Mouse (Mus musculus) forebrain, postnatal 0 days (tissue): ENCODE data around the gene Tbccd1. TPM values are rescaled to one million over a fixed set of nuclear protein-coding genes. Genes with fewer than 3 reads are reported as not detected.

Experiments
- ATAC-seq: fragments of 200-750 bp; cut with Nextera tagmentation; 2 replicates; pipeline ENCODE4 v1.8.0; 2017; ENCODE audit warnings: mild to moderate bottlenecking, moderate library complexity
- DNase-seq: peaks from one replicate; pipeline ENCODE4 v3.0.0-alpha.2; 2015
- H3K27ac ChIP-seq: fragments of 300-500 bp; sonication (generic); 2 replicates; pipeline ENCODE4 v1.5.1; 2014; ENCODE audit warnings: low read depth, mild to moderate bottlenecking, antibody characterized with exemption, low read length, moderate library complexity, mixed read lengths
- H3K27me3 ChIP-seq: fragments of 300-500 bp; sonication (generic); 2 replicates; pipeline ENCODE4 v1.6.1; 2014; ENCODE audit warnings: mild to moderate bottlenecking, low read length, mixed read lengths; ENCODE audit not compliant: insufficient read depth
- H3K36me3 ChIP-seq: fragments of 300-500 bp; sonication (generic); 2 replicates; pipeline ENCODE4 v1.6.1; 2014; ENCODE audit warnings: mild to moderate bottlenecking, moderate library complexity; ENCODE audit not compliant: insufficient read depth
- H3K4me1 ChIP-seq: fragments of 300-500 bp; sonication (generic); 2 replicates; pipeline ENCODE4 v1.6.1; 2014; ENCODE audit warnings: antibody characterized with exemption; ENCODE audit not compliant: insufficient read depth
- H3K4me2 ChIP-seq: fragments of 300-500 bp; sonication (generic); 2 replicates; pipeline ENCODE4 v1.6.1; 2014; ENCODE audit warnings: low read depth, mild to moderate bottlenecking, moderate library complexity
- H3K4me3 ChIP-seq: fragments of 300-500 bp; sonication (generic); 2 replicates; pipeline ENCODE4 v1.5.1; 2014; ENCODE audit warnings: low read depth, low read length, mixed read lengths
- H3K9ac ChIP-seq: fragments of 300-500 bp; sonication (generic); 2 replicates; pipeline ENCODE4 v1.6.1; 2014; ENCODE audit warnings: mild to moderate bottlenecking
- H3K9me3 ChIP-seq: fragments of 300-500 bp; sonication (generic); 2 replicates; pipeline ENCODE4 v1.6.1; 2016; ENCODE audit warnings: low read length
- CTCF ChIP-seq: sonication (generic); IDR thresholded peaks from 2 replicates; pipeline ENCODE4 v1.5.1; 2016; ENCODE audit warnings: antibody characterized with exemption, control low read depth, low read depth
- WGBS: fragments of 180-500 bp; shearing (Covaris S2); extraction: QIAGEN DNeasy Blood & Tissue Kit; methylation state at CpG from one replicate; pipeline ENCODE4 v1.1.7; 2014; 5-methylcytosine and 5-hydroxymethylcytosine counted together
- polyA plus RNA-seq: library from polyadenylated mRNA; unstranded; fragments of >200 nt; fragmentation: Nextera tagmentation; extraction: Ambion mirVana; gene quantifications from 2 replicates; pipeline ENCODE4 v1.2.1, GENCODE M21; 2015
- total RNA-seq: library from RNA; depleted of rRNA; stranded (reverse); fragments of >200 nt; gene quantifications from 2 replicates; pipeline ENCODE4 v1.2.3, GENCODE M21; 2014; rRNA removed

Tbccd1 gene
- total RNA-seq (18.0 and 19.0 TPM in 2 replicates), polyA plus RNA-seq (13.7 and 14.9 TPM in 2 replicates)

DNA sequence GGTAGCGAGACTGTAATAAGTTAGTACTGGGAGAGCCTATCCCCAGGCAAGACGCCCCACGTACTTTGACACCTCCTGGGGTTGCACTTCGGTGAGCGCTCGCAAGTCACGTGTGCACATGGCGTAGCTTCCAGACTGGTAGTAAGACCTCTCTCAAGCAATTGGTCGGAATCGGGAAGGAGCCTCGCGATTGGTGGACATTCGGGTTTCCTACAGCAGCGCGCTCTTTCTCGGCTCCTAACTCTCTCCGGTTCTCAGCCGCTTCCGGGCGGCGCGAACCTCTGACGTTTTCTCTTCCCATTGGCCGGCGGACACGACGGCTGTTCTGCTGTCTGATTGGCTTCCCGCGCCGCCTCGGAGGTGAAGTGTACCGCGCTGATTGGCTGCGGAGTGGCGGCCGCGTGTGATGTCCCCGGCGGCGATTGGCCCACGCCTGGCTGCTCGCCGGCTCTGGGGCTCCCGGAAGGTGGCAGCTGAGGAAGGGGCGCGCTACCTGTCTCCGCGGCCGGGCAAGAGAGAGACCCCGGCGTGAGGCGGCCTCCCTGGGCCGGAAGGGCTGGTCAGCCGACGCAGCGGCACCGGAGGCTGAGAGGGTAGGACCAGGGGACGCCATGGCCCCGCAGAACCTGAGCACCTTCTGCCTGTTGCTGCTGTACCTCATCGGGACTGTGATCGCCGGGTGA is at the start of gene Tbccd1, which contains the start of gene Dnajb11:
Gene Tbccd1 (minus strand): TSS at position 239 of the 683 bp plus-strand sequence.
Gene Dnajb11 (plus strand): TSS at position 415 of the 683 bp plus-strand sequence.
- ATAC-seq = peak; percentile 98
- peak; percentile 100 for DNase-seq

DNA sequence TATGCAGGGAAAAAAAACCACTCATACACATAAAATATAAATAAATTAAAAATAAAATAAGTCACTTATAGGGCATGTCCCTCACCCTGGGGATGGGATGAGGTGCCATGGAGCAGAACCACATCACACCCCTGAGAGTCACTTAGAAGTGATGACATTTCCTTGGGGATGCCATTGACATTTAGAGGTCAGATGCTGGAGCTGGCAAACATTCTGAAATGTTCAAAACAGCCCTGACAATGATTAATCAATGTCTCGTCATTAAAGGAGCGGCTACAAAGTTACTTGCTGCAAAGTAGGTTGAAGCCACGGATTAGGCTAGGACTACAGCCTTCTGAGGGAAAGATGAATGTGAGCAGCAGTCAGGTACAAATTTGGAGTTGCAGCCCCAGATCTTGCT is 43.9 kb upstream of the Tbccd1 start:
- TF ChIP-seq CTCF = no peak
- Histone ChIP-seq H3K9ac (no peak overlapping the region), H3K4me2 (no peak overlapping the region), H3K4me1 (no peaks in the 10 kb centered on the region), H3K9me3 (no peaks in the 10 kb centered on the region), H3K27me3 (no peaks in the 10 kb centered on the region), H3K27ac (no peak overlapping the region), H3K4me3 (no peak overlapping the region), H3K36me3 (no peaks in the 10 kb centered on the region)
- 87% methylated on average over 3 of the region's 3 CpGs for WGBS
- ATAC-seq = no peak
- no peak for DNase-seq

More for the DNA sequence above, at the start of gene Tbccd1, which contains the start of gene Dnajb11:
- peaks cover 9% of the 10 kb centered on the region for H3K36me3 ChIP-seq
- peak within 1 kb of the TSS; percentile 91 for H3K4me2 ChIP-seq
- H3K4me3 ChIP-seq = peak within 1 kb of the TSS; percentile 94
- peaks cover 12% of the 10 kb centered on the region; the same call in 1 of the 2 replicates for H3K4me1 ChIP-seq
- H3K9me3 ChIP-seq = no peaks in the 10 kb centered on the region
- H3K9ac ChIP-seq = peak within 1 kb of the TSS; percentile 88
- peak; percentile 29; the same call in 1 of the 2 replicates for TF ChIP-seq CTCF
- no peaks in the 10 kb centered on the region for H3K27me3 ChIP-seq
- peak within 1 kb of the TSS; percentile 73 for H3K27ac ChIP-seq
- WGBS = 1% methylated on average over 62 of the region's 62 CpGs

DNA sequence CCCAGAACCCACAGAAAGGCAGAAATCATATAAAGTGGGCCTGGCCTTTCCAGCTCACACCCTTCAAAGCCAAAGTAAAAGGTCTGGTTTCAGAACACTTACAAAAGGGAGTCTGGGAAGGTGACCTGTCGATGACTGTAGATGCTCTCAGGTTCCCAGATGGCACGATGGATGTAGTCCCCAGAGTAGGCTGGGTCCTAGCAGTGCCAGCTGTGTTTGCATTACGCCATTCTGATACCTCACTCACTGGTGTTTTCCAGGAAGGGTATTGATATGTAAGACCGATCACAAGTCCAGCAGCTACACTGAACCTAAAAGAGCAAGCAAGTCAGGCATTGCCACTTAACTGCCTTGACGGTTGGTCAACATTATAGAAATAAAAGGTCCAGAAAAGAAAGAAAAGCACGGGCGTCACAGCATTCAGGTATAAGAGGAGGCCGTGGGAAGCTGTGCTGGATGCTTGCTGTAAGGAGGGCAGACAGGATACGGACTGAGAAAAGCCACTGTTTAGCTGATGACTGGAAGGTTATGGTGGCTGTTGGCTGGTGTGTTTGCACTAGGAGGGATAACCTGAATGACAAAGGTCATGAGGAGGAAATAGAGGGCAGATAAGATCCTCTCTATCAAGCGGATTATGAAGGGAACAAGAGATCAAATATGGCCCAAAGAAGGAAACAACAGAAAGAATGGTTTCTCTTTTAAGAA is 42.5 kb upstream of the Tbccd1 start:
- Histone ChIP-seq H3K9me3 (no peaks in the 10 kb centered on the region), H3K4me2 (no peak overlapping the region), H3K4me3 (no peak overlapping the region), H3K9ac (no peak overlapping the region), H3K4me1 (no peaks in the 10 kb centered on the region), H3K36me3 (no peaks in the 10 kb centered on the region), H3K27ac (no peak overlapping the region), H3K27me3 (no peaks in the 10 kb centered on the region)
- TF ChIP-seq CTCF = no peak
- ATAC-seq (no peak), DNase-seq (no peak)
- WGBS = 88% methylated on average over 10 of the region's 10 CpGs

DNA sequence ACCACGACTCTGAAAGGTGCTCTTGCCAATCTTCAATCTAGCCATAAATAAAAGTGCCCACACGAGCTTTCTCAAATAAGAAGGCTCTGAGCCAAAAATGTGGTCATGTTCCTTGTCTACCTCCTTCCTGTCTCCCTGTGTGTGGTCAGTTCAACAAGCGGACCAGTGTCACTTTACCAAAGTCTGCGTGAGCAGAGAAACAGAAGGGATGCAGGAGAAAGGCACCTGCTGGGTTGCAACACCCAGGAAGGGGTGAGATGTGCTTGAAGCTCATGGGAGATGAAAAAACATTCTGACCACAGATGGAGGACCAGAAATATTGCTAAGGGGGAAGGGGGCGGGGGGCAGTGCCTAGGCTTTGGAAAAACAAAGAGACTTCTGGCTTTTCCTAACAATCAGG is 41.9 kb upstream of the Tbccd1 start:
- no peak overlapping the region for H3K27ac ChIP-seq
- TF ChIP-seq CTCF = no peak
- 44% methylated on average over 5 of the region's 5 CpGs for WGBS

DNA sequence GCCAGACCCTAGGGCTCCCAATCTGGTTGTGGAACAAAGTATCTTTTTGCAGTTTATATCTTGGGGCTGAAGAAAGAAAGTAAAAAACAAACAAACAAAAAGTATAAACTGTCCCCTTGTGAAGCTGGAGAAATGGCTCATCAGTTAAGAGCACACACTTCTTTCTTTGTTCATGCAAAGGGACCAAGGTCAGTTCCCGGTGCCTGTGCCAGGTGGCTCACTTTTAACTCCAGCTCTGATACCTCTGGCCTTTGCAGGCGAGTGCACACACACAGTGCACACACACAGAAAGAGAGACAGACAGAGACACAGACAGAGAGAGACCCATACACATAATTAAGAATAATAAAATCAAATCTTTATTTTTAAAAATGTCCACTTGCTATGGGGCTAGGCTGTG is 39.1 kb upstream of the Tbccd1 start:
- DNase-seq = no peak
- Histone ChIP-seq H3K4me1 (no peaks in the 10 kb centered on the region), H3K4me3 (no peak overlapping the region), H3K27me3 (no peaks in the 10 kb centered on the region), H3K4me2 (no peak overlapping the region), H3K9me3 (no peaks in the 10 kb centered on the region), H3K36me3 (no peaks in the 10 kb centered on the region), H3K27ac (no peak overlapping the region), H3K9ac (no peak overlapping the region)
- no peak for ATAC-seq
- TF ChIP-seq CTCF = no peak
- WGBS = 73% methylated on average over 2 of the region's 2 CpGs

More for the DNA sequence above, 41.9 kb upstream of the Tbccd1 start:
- Histone ChIP-seq H3K9ac (no peak overlapping the region), H3K4me2 (no peak overlapping the region), H3K36me3 (no peaks in the 10 kb centered on the region), H3K4me1 (no peaks in the 10 kb centered on the region), H3K4me3 (no peak overlapping the region), H3K27me3 (no peaks in the 10 kb centered on the region), H3K9me3 (no peaks in the 10 kb centered on the region)
- ATAC-seq = no peak
- DNase-seq = no peak

DNA sequence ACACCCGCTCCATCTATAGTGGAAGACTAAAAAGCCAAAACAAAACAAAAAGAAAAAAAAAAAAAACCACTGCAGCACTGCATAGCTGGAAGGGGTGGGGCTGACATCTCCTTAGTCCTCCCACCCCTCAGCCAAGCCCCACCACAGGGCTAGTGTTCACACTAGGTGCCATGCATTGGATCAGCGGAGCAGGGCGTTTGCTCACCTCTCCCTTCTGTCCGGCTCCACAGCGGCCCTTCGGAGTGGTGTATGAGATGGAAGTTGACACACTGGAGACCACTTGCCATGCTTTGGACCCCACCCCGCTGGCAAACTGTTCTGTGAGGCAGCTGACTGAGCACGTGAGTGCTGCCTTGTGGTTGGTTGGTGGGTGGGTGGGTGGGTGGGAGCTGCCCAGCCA is 36.6 kb upstream of the Tbccd1 start:
- DNase-seq = no peak
- WGBS = 74% methylated on average over 8 of the region's 8 CpGs
- no peak for TF ChIP-seq CTCF
- H3K4me3 ChIP-seq = no peak overlapping the region
- H3K9ac ChIP-seq = no peak overlapping the region
- H3K27me3 ChIP-seq = no peaks in the 10 kb centered on the region
- no peaks in the 10 kb centered on the region for H3K36me3 ChIP-seq
- no peak for ATAC-seq
- H3K4me1 ChIP-seq = no peaks in the 10 kb centered on the region
- H3K4me2 ChIP-seq = no peak overlapping the region
- H3K9me3 ChIP-seq = no peaks in the 10 kb centered on the region
- H3K27ac ChIP-seq = no peak overlapping the region

DNA sequence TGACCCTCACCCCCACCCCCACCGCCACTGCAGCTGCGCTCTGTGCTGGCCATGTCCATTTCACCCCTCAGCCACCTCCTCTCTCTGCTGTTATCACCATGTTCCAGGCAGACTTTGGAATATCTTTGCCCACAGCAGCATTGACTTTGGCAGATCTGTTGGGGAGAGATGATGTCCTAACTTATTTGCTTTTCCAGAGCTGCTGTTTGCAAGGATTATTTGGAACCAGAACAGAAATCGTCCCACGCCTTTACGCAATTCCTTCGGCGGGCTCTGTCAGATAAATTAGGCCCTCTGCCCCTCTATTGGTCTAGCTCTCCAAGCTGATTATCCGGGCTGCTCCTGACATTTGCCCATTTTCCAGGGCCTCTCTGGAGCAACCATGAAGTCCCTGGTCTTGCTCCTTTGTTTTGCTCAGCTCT is 34.3 kb upstream of the Tbccd1 start:
- ATAC-seq = no peak
- WGBS = 95% methylated on average over 8 of the region's 8 CpGs
- Histone ChIP-seq H3K4me1 (no peaks in the 10 kb centered on the region), H3K4me2 (no peak overlapping the region), H3K36me3 (no peaks in the 10 kb centered on the region), H3K9ac (no peak overlapping the region), H3K27me3 (no peaks in the 10 kb centered on the region), H3K9me3 (no peaks in the 10 kb centered on the region), H3K27ac (no peak overlapping the region), H3K4me3 (no peak overlapping the region)
- no peak for TF ChIP-seq CTCF
- DNase-seq = no peak
